Mouse (Mus musculus): ENCODE data around the gene Rhov. TPM values are rescaled to one million over a fixed set of nuclear protein-coding genes. Genes with fewer than 3 reads are reported as not detected.

The Rhov gene
- polyA plus RNA-seq, 1 experiment = 2.2 TPM

DNA sequence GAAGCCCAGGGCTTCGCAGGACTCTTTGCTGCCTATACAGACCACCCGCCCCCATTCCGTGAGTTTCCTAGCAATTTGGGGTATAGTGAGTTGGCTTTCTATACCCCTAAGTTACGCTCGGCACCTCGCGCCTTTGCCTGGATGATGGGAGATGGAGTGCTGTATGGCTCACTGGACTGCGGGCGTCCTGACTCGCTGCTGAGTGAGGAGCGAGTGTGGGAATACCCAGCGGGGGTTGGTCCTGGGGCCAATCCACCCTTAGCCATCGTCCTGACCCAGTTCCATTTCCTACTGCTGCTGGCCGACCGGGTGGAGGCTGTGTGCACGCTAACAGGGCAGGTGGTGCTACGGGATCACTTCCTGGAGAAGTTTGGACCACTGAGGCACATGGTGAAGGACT, 22.2 kb upstream of the Rhov start:
- H3K4me1 ChIP-seq (ENCODE audit: control insufficient read depth, insufficient read depth, low read length) = peaks cover 30% of the 10 kb centered on the region
- no peak for TF ChIP-seq CTCF (IDR thresholded peaks at IDR 0.05; ENCODE audit: low read depth, low read length)
- no peak for TF ChIP-seq POLR2A (IDR thresholded peaks at IDR 0.05; ENCODE audit: borderline replicate concordance, low read depth, low read length)
- H3K27ac ChIP-seq (ENCODE audit: insufficient read depth, low read depth, low read length) = no peak overlapping the region
- H3K4me3 ChIP-seq (ENCODE audit: insufficient read depth, low read length) = no peak overlapping the region

DNA sequence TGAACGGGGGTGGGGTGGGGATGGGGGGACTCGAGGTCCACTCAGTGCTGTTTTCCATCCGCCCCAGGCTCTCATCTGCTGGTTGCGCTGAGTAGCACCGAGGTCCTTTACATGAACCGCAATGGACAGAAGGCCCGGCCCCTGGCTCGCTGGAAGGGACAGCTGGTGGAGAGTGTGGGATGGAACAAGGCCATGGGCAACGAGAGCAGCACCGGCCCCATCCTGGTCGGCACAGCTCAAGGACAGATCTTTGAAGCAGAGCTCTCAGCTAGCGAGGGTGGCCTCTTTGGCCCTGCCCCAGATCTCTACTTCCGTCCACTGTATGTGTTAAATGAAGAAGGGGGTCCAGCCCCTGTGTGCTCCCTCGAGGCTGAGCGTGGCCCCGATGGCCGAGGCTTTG, 21.8 kb upstream of the Rhov start:
- no peak for TF ChIP-seq POLR2A (IDR thresholded peaks at IDR 0.05; ENCODE audit: borderline replicate concordance, low read depth, low read length)
- no peak for TF ChIP-seq CTCF (IDR thresholded peaks at IDR 0.05; ENCODE audit: low read depth, low read length)
- H3K4me1 ChIP-seq (ENCODE audit: control insufficient read depth, insufficient read depth, low read length) = peaks cover 33% of the 10 kb centered on the region

DNA sequence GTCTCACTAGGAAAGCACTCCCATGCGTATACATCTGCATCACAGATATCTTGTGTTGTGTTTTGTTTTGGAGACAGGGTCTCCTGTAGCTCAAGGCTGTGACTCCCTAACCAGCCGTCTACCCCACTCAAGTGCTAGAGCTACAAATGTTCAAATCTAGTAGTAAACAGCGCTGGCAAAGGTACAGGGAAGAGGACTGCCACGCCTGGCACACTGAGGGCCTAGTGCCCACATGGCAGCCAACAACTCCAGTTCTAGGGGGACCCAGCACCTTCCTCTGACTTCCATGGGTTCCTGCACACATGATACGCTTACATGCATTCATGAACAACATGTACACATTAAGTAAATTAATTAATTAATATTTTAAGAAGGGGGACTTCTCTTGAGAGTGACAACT, 21.2 kb upstream of the Rhov start:
- H3K27ac ChIP-seq (ENCODE audit: insufficient read depth, low read depth, low read length) = no peak overlapping the region
- H3K4me3 ChIP-seq (ENCODE audit: insufficient read depth, low read length) = no peak overlapping the region
- H3K4me1 ChIP-seq (ENCODE audit: control insufficient read depth, insufficient read depth, low read length) = peaks cover 35% of the 10 kb centered on the region
- TF ChIP-seq POLR2A (IDR thresholded peaks at IDR 0.05; ENCODE audit: borderline replicate concordance, low read depth, low read length) (no peak), CTCF (IDR thresholded peaks at IDR 0.05; ENCODE audit: low read depth, low read length) (no peak)

More for the DNA sequence above, 21.8 kb upstream of the Rhov start:
- no peak overlapping the region for H3K27ac ChIP-seq (ENCODE audit: insufficient read depth, low read depth, low read length)
- H3K4me3 ChIP-seq (ENCODE audit: insufficient read depth, low read length) = no peak overlapping the region

GRCm38 (mm10) chr2:119289014-119289416, 17.9 kb upstream of the Rhov start:
- TF ChIP-seq POLR2A (IDR thresholded peaks at IDR 0.05; ENCODE audit: borderline replicate concordance, low read depth, low read length) (no peak), CTCF (IDR thresholded peaks at IDR 0.05; ENCODE audit: low read depth, low read length) (no peak)
- Histone ChIP-seq H3K27ac (ENCODE audit: insufficient read depth, low read depth, low read length) (peak overlapping the region; percentile 98), H3K4me3 (ENCODE audit: insufficient read depth, low read length) (peak overlapping the region; percentile 79), H3K4me1 (ENCODE audit: control insufficient read depth, insufficient read depth, low read length) (peaks cover 20% of the 10 kb centered on the region)

DNA sequence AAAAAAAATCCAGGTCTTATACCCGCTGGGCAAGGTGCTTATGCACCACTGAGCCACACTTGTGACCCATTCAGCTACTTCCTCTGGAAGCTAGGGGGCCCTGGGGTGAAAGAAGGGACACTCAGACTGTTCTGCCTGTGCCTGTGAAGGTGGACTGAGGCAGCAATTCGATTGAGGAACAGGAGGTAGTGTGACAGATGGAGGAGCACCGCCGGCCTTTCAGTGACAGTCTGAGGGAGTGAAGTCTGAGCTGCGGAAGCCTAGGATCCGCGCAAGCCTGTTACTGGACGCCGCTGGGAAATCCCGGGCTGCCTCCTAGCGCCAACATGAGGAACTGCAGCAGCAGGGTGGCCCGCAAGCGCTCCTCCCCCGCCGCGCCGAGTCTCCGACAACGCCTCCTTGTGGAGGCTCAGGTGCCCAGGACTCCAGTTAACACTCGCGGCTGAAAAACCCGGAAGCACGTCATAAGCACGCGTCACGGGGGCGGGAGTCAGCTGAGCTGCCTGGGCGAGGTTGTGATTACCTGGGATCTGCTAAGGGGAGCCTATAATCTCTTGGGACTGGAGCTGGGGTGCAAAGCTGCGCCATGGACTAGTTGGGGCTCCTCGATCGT, 17.3 kb upstream of the Rhov start, which contains the start of gene Vps18:
Gene Vps18, plus strand, starts transcription at position 471 of the 613 bp plus-strand sequence.
- Histone ChIP-seq H3K4me1 (ENCODE audit: control insufficient read depth, insufficient read depth, low read length) (peaks cover 20% of the 10 kb centered on the region), H3K4me3 (ENCODE audit: insufficient read depth, low read length) (peak within 1 kb of the TSS; percentile 79), H3K27ac (ENCODE audit: insufficient read depth, low read depth, low read length) (peak within 1 kb of the TSS; percentile 98)
- TF ChIP-seq POLR2A (IDR thresholded peaks at IDR 0.05; ENCODE audit: borderline replicate concordance, low read depth, low read length) = no peak
- TF ChIP-seq CTCF (IDR thresholded peaks at IDR 0.05; ENCODE audit: low read depth, low read length) = peak; percentile 83

- peaks cover 20% of the 10 kb centered on the region for H3K4me1 ChIP-seq (ENCODE audit: control insufficient read depth, insufficient read depth, low read length)
- no peak for TF ChIP-seq CTCF (IDR thresholded peaks at IDR 0.05; ENCODE audit: low read depth, low read length)
- no peak for TF ChIP-seq POLR2A (IDR thresholded peaks at IDR 0.05; ENCODE audit: borderline replicate concordance, low read depth, low read length)
- no peak overlapping the region for H3K4me3 ChIP-seq (ENCODE audit: insufficient read depth, low read length)
- no peak overlapping the region for H3K27ac ChIP-seq (ENCODE audit: insufficient read depth, low read depth, low read length)
Observed at GRCm38 (mm10) chr2:119287372-119287771, 16.3 kb upstream of the Rhov start.

- Histone ChIP-seq H3K4me1 (ENCODE audit: control insufficient read depth, insufficient read depth, low read length) (peaks cover 2% of the 10 kb centered on the region), H3K27ac (ENCODE audit: insufficient read depth, low read depth, low read length) (no peak overlapping the region), H3K4me3 (ENCODE audit: insufficient read depth, low read length) (no peak overlapping the region)
- TF ChIP-seq POLR2A (IDR thresholded peaks at IDR 0.05; ENCODE audit: borderline replicate concordance, low read depth, low read length) (no peak), CTCF (IDR thresholded peaks at IDR 0.05; ENCODE audit: low read depth, low read length) (no peak)
Observed at GRCm38 (mm10) chr2:119281899-119282565, 11.0 kb upstream of the Rhov start.

DNA sequence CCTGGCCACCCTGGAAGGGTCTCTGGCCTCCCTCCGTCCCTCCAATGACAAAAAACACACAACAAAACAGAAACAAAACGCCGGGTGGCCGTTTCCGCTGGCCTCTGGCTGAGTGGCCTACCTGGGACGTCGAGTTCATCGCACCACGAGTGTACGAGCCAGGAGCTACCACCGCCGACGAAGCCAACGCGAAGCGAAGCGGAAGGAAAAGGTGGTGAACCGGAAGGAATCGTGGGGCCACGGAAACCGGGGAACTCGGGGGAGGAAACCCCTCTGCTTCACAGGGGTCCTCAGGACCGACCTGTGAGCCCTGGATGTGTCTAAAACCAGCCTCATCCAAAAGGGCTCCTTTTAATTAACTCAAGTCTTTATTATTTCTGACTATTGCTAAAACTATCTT, 6.7 kb upstream of the Rhov start:
- Histone ChIP-seq H3K27ac (ENCODE audit: insufficient read depth, low read depth, low read length) (no peak overlapping the region), H3K4me1 (ENCODE audit: control insufficient read depth, insufficient read depth, low read length) (peaks cover 9% of the 10 kb centered on the region)
- TF ChIP-seq CTCF (IDR thresholded peaks at IDR 0.05; ENCODE audit: low read depth, low read length) = no peak
- no peak for TF ChIP-seq POLR2A (IDR thresholded peaks at IDR 0.05; ENCODE audit: borderline replicate concordance, low read depth, low read length)

DNA sequence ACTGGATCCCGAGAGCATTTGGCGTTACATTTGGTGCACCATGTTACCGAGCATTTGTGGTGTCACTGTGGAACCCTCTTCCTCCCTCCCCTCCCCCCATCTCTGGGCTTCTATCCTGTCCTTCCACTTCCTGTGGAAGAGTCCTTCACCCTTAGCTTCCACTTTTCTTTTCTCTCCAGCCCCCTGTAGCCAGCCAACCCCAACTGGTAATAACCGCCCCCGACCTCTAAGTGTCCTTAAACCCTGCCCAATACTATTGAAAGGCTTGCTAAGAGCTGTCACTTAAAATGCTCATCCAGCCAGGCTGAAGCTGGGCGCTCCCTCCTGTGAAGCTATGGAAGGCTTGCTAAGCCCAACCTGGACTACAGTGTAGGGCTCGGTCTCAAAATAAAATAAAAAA, 5.9 kb upstream of the Rhov start:
- TF ChIP-seq CTCF (IDR thresholded peaks at IDR 0.05; ENCODE audit: low read depth, low read length) (no peak), POLR2A (IDR thresholded peaks at IDR 0.05; ENCODE audit: borderline replicate concordance, low read depth, low read length) (no peak)
- peaks cover 9% of the 10 kb centered on the region for H3K4me1 ChIP-seq (ENCODE audit: control insufficient read depth, insufficient read depth, low read length)
- no peak overlapping the region for H3K4me3 ChIP-seq (ENCODE audit: insufficient read depth, low read length)
- no peak overlapping the region for H3K27ac ChIP-seq (ENCODE audit: insufficient read depth, low read depth, low read length)

More for the DNA sequence above, 6.7 kb upstream of the Rhov start:
- H3K4me3 ChIP-seq (ENCODE audit: insufficient read depth, low read length) = no peak overlapping the region

DNA sequence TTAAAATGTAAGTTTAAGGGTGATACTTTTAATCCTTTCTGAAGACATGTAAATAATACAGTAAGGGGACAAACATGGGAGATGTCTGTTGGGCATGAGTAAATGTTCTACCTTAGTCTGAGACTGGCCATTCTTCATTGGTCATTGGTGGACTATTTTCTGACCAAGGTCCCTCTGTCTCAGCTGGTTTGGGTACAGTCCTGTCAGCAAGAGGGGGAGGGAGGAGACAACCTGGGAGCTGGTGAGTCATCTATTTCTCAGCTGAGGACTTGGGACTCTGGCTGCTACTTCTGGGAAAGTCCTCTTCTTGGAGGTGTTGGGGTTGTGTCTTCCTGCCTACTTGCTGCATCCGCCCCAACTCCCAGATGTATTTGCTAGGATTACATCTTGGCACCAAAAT, 3.1 kb upstream of the Rhov start:
- TF ChIP-seq CTCF (IDR thresholded peaks at IDR 0.05; ENCODE audit: low read depth, low read length) (no peak), POLR2A (IDR thresholded peaks at IDR 0.05; ENCODE audit: borderline replicate concordance, low read depth, low read length) (no peak)
- H3K4me3 ChIP-seq (ENCODE audit: insufficient read depth, low read length) = no peak overlapping the region
- H3K27ac ChIP-seq (ENCODE audit: insufficient read depth, low read depth, low read length) = no peak overlapping the region
- H3K4me1 ChIP-seq (ENCODE audit: control insufficient read depth, insufficient read depth, low read length) = peaks cover 9% of the 10 kb centered on the region
